Mouse (Mus musculus) thymus, adult 2 months (tissue): Measurements from ENCODE around the gene Inka2.

Experiments
- CTCF ChIP-seq: fragments of 200-500 bp; IDR thresholded peaks from 2 replicates; pipeline ENCODE4 v1.5.1; 2012; ENCODE audit warnings: mild to moderate bottlenecking, control low read depth, low read length, moderate library complexity, borderline replicate concordance; ENCODE audit not compliant: control insufficient read depth, poor library complexity, insufficient read depth; ENCODE audit errors: extremely low read depth
- POLR2A ChIP-seq: fragments of 200-500 bp; IDR thresholded peaks from 2 replicates; pipeline ENCODE4 v1.6.1; 2012; ENCODE audit warnings: mild to moderate bottlenecking, low read length, control low read depth, moderate library complexity; ENCODE audit not compliant: control insufficient read depth, poor library complexity, insufficient read depth; ENCODE audit errors: extremely low read depth

DNA sequence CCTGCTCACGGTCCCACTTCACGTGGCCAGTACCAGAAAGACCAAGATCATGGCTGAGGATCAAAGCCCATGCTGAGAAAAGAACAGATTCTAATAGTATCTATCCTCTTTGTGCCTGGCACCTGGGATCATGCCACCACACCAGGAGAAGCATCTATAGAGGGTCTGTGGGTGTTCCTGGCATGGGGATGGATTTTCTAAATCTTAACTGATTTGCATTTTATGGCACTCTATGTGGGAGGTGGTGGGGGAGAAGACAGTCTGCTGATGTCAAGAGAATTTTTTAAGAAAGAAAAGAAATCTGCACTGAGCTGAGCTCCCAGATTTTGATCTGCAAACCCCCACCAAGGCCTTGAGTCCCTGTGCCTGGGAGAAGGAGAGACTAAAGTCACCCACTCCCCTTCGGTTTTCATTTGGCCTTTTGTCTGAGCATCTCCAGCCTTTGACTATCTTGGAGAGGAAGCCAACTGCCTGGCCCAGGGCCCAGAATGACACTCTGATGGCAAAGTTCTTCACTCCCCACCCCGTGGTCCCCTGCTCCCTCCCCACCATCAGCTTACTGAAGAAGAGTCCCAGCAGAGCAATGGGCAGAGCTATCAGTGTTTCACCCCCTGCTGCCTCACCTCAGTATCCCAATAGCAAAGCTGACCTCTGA is 2.1 kb downstream of the Inka2 start:
- TF ChIP-seq CTCF = no peak
- no peak for TF ChIP-seq POLR2A
